Mouse (Mus musculus): ENCODE measurements at regions not wholly inside any gene's neighbourhood (a gene's known extent, or its start where the extent isn't known, plus 50 kb on each side); places are given as distances from the start of the nearest gene placed in this dataset.

GRCm38 (mm10) chr1:88575917-88576669 lies 66.2 kb upstream of the Glrp1 start:
- no peak for DNase-seq (ENCODE audit: low read depth)

- no peak for DNase-seq (ENCODE audit: low read depth)
These were observed 65.4 kb upstream of the Glrp1 start for GRCm38 (mm10) chr1:88575291-88575690.

- no peak for DNase-seq (ENCODE audit: low read depth)
These were observed 62.3 kb upstream of the Glrp1 start for GRCm38 (mm10) chr1:88572161-88572560.

GRCm38 (mm10) chr1:88568447-88569053 lies 58.7 kb upstream of the Glrp1 start:
- DNase-seq (ENCODE audit: low read depth): no peak

- DNase-seq (ENCODE audit: low read depth): peak; percentile 64
These were observed 57.3 kb upstream of the Glrp1 start for GRCm38 (mm10) chr1:88567198-88567597.

GRCm38 (mm10) chr1:88566426-88566825 lies 56.6 kb upstream of the Glrp1 start:
- DNase-seq (ENCODE audit: low read depth): no peak

GRCm38 (mm10) chr1:88564825-88565224 lies 55.0 kb upstream of the Glrp1 start:
- DNase-seq (ENCODE audit: low read depth): no peak

GRCm38 (mm10) chr1:88562361-88562760 lies 52.5 kb upstream of the Glrp1 start:
- DNase-seq (ENCODE audit: low read depth): peak; percentile 79

- no peak for DNase-seq (ENCODE audit: low read depth)
These were observed 50.9 kb upstream of the Glrp1 start for GRCm38 (mm10) chr1:88560771-88561170.

Measured in 416B (cell line).